Mouse (Mus musculus): ENCODE data around the gene Eps8l2.

DNA sequence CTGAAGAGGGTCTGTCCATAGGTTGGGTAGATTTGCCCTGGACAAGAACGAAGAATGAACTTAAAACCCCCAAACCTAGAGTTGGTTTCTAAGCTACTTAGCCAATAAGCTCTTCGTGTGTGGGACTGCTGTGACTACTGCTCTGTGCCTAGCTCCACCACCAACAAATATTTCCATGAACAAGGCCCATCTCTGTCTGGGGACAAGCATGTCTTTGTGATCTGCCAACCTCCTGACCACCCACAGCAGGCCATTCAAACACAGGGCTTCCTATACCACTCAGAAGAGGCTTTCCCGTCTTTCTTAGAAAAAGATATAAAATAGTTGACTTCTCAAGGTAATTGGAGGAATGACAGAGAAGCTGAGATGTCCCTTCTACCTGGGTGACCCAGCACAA lies 26.4 kb downstream of the Eps8l2 start:
- no peak for TF ChIP-seq SRF (IDR thresholded peaks at IDR 0.05; ENCODE audit: control insufficient read depth, insufficient read length, low read depth)
- no peak for TF ChIP-seq CEBPB (IDR thresholded peaks at IDR 0.05; ENCODE audit: insufficient read depth, poor library complexity, severe bottlenecking)
- no peak for TF ChIP-seq MYOD1 (IDR thresholded peaks at IDR 0.05; ENCODE audit: control insufficient read depth in 1 of 3, insufficient read length in 2 of 3, low read depth in 2 of 3)
- TF ChIP-seq POLR2AphosphoS2 (IDR thresholded peaks at IDR 0.05; ENCODE audit: insufficient read length, low read depth) = no peak
- TF ChIP-seq POLR2A (IDR thresholded peaks at IDR 0.05; ENCODE audit: insufficient read length, low read depth) = no peak
- TF ChIP-seq E2F4 (IDR thresholded peaks at IDR 0.05; ENCODE audit: insufficient read depth) = no peak
- TF ChIP-seq TCF12 (IDR thresholded peaks at IDR 0.05; ENCODE audit: insufficient read depth, poor library complexity, severe bottlenecking) = no peak
- TF ChIP-seq MYOG (IDR thresholded peaks at IDR 0.05; ENCODE audit: control insufficient read depth in 1 of 3, insufficient read depth in 1 of 3, insufficient read length in 2 of 3, low read depth in 2 of 3) = no peak
- no peak for TF ChIP-seq REST (IDR thresholded peaks at IDR 0.05; ENCODE audit: insufficient read depth, insufficient read length)
- no peak for TF ChIP-seq MAX (IDR thresholded peaks at IDR 0.05; ENCODE audit: low read depth)
- TF ChIP-seq USF1 (IDR thresholded peaks at IDR 0.05; ENCODE audit: low read depth) = no peak
